1 mouse cellular context compared by ENCODE assay signal in the genomic region with DNA sequence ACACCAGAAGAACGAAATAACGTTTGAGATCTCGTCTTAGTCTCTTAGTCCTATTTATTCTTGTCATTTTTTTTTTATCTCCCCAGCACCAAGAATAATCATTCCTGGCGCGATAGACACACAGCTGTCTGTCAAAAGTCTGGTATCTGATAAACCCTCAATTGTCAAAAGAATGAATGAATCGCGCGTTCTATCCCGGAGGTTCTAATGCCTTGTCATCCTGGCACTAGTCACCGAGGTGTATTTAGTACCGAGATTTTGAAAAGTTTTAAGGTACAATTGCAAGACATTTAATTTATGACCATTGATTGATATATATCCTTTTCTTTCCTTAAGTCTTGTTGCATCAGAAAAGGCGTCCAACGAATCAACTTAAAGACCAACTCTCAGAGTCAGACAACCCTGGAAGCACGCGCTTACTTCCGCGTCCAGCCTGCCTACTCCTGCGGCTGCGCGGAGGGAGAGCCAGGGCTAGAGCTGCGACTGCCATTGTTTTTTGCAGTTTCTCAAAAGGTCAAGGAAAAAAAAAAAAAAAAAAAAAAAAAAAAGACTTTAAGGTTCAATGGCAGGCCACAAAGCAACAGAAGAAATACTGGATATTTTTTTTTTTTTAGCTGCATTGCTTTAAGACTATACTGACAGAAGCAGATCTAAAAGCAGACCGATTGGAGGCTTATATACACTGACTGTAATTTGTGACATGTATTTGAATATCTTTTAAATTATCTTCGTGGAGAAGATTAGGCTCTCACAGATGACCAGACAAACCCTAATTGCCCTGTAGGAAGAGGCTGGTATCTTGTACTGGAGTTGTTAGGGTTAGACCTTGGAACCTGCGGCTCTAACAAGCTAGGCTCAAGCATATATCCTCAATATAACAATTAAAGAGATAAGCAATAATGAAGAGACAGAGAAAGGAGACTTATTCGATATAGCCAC.
TF ChIP-seq lines count a peak whose summit lies in the region.

No protein-coding gene starts in this region.

TF ChIP-seq in myocyte, 11 proteins besides CTCF, POLR2A, EP300 and RAD21 (continued from another document):
- TF ChIP-seq SRF (IDR thresholded peaks at IDR 0.05; ENCODE audit: control insufficient read depth, insufficient read length, low read depth) (no peak), USF1 (IDR thresholded peaks at IDR 0.05; ENCODE audit: low read depth) (no peak)
